Mouse (Mus musculus): ENCODE data around the gene Reg4. TPM values are rescaled to one million over a fixed set of nuclear protein-coding genes. Genes with fewer than 3 reads are reported as not detected.

Gene Reg4
- polyA plus RNA-seq, 1 experiment from 2014 or later = not detected

DNA sequence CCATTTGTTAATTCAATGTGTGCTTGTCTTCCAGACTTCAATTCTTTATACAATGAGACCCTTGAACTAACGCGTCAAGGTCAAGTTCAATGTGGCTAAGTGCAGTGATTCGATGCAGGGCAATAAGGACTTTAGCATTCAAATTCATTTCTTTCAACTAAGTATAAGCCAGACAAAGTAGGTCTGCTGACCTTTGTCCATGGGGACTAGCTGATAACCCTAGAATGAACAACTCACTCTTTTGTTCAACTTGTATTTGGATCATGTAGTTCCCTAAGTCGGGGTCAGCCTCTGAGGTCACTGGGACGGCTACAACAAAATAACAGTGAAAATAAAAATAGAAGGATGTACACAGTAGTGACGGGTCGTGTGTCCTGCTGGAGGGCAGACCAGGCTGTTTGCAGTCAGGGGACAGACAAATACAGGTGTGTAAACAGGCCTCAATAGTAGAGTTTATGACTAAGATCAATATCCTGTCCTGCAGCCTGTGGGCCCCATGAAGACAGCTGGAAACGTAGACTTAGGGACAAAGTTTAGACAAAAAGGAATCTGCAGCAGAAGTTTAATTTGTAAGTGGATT, 20.6 kb downstream of the Reg4 start:
- H3K27ac ChIP-seq = no peak overlapping the region
- no peak overlapping the region for H3K4me2 ChIP-seq (replicated peaks)
- no peaks in the 10 kb centered on the region for H3K4me1 ChIP-seq
- no peak overlapping the region for H3K4me3 ChIP-seq
- H3K27me3 ChIP-seq (replicated peaks) = no peaks in the 10 kb centered on the region
- no peaks in the 10 kb centered on the region for H3K36me3 ChIP-seq
- no peak overlapping the region for H3K9ac ChIP-seq
- 62% methylated on average over 8 of the region's 8 CpGs for WGBS
- no peak for ATAC-seq (ENCODE audit: low FRiP score, low read depth)
- no peaks in the 10 kb centered on the region for H3K9me3 ChIP-seq

- no peaks in the 10 kb centered on the region for H3K4me1 ChIP-seq
- H3K27ac ChIP-seq = no peak overlapping the region
- WGBS = 24% methylated on average over 8 of the region's 8 CpGs
- H3K9me3 ChIP-seq = no peaks in the 10 kb centered on the region
- no peaks in the 10 kb centered on the region for H3K36me3 ChIP-seq
- H3K4me2 ChIP-seq (replicated peaks) = no peak overlapping the region
- no peak overlapping the region for H3K9ac ChIP-seq
- no peak for ATAC-seq (ENCODE audit: low FRiP score, low read depth)
- no peak overlapping the region for H3K4me3 ChIP-seq
- H3K27me3 ChIP-seq (replicated peaks) = no peaks in the 10 kb centered on the region
These were observed 23.9 kb downstream of the Reg4 start for GRCm38 (mm10) chr3:98245892-98246291.

- WGBS = 47% methylated on average over 7 of the region's 7 CpGs
- H3K4me3 ChIP-seq = no peak overlapping the region
- H3K36me3 ChIP-seq = no peaks in the 10 kb centered on the region
- no peaks in the 10 kb centered on the region for H3K4me1 ChIP-seq
- ATAC-seq (ENCODE audit: low FRiP score, low read depth) = no peak
- H3K4me2 ChIP-seq (replicated peaks) = no peak overlapping the region
- no peak overlapping the region for H3K27ac ChIP-seq
- no peaks in the 10 kb centered on the region for H3K27me3 ChIP-seq (replicated peaks)
- H3K9ac ChIP-seq = no peak overlapping the region
- H3K9me3 ChIP-seq = no peaks in the 10 kb centered on the region
These were observed 25.2 kb downstream of the Reg4 start for GRCm38 (mm10) chr3:98246985-98247751.

- no peaks in the 10 kb centered on the region for H3K36me3 ChIP-seq
- H3K4me2 ChIP-seq (replicated peaks) = no peak overlapping the region
- H3K9ac ChIP-seq = no peak overlapping the region
- H3K4me1 ChIP-seq = no peaks in the 10 kb centered on the region
- no peak for ATAC-seq (ENCODE audit: low FRiP score, low read depth)
- no peaks in the 10 kb centered on the region for H3K27me3 ChIP-seq (replicated peaks)
- peaks cover 4% of the 10 kb centered on the region for H3K9me3 ChIP-seq
- no peak overlapping the region for H3K27ac ChIP-seq
- 87% methylated on average over 2 of the region's 2 CpGs for WGBS
- no peak overlapping the region for H3K4me3 ChIP-seq
These were observed 27.4 kb downstream of the Reg4 start for GRCm38 (mm10) chr3:98249378-98249777.

DNA sequence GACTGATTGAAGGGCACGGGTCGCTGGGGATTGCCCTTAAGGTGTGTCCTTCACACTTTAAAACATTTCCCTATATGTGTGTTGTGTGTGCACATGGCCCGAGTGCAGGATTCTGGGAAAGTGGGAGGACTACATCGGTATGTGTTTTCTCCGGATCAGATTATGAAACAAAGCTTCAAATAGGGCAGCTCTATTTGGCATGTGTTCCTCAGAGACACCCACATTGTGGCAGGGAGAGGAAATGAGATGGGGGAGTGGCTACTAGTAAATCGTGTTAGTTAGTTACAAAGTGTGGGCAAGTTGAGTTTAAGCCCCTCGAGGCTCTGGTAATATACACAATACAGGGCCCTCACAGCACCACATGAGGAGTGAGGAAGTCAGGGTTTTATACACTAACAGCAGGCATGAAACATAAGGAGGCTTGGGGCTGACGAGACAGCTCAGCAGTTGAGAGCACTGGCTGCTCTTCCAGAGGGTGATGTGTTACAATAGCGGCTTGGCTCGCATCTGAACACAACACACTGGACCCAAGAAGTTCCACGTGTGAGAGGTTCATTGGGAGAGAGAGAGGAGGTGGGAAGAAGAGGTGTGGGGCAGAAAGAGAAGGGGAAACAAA, 28.0 kb downstream of the Reg4 start:
- Histone ChIP-seq H3K9ac (no peak overlapping the region), H3K9me3 (peaks cover 4% of the 10 kb centered on the region), H3K36me3 (no peaks in the 10 kb centered on the region), H3K4me2 (replicated peaks) (no peak overlapping the region), H3K4me1 (no peaks in the 10 kb centered on the region), H3K27ac (no peak overlapping the region), H3K27me3 (replicated peaks) (no peaks in the 10 kb centered on the region), H3K4me3 (no peak overlapping the region)
- ATAC-seq (ENCODE audit: low FRiP score, low read depth) = no peak
- 85% methylated on average over 11 of the region's 11 CpGs for WGBS

DNA sequence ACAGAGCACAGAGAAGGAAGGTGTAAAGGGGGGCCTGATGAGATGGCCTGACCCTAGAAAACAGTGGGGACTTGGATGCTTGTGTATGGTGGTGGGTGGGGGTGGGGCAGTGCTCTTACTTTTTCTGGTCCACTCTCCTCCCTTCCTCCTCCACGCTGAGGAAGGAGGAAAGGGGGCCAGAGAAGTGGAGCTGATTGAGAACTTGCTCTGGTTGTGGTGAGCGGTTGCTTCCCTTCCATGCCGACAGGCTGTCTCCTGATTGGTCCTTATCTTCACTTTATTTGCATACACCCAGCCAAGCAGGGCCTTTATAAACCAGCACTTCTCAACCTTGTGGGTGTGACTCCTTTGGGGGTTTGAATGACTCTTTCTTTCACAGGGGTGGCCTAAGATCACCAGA, 32.1 kb downstream of the Reg4 start:
- Histone ChIP-seq H3K4me1 (no peaks in the 10 kb centered on the region), H3K9me3 (peaks cover 4% of the 10 kb centered on the region), H3K9ac (no peak overlapping the region), H3K36me3 (no peaks in the 10 kb centered on the region), H3K27me3 (replicated peaks) (no peaks in the 10 kb centered on the region), H3K27ac (no peak overlapping the region), H3K4me2 (replicated peaks) (no peak overlapping the region), H3K4me3 (no peak overlapping the region)
- no peak for ATAC-seq (ENCODE audit: low FRiP score, low read depth)
- WGBS = 92% methylated on average over 2 of the region's 3 CpGs

- no peak overlapping the region for H3K27ac ChIP-seq
- H3K9me3 ChIP-seq = peaks cover 4% of the 10 kb centered on the region
- no peak overlapping the region for H3K9ac ChIP-seq
- H3K4me1 ChIP-seq = no peaks in the 10 kb centered on the region
- WGBS = 90% methylated on average over 8 of the region's 8 CpGs
- no peaks in the 10 kb centered on the region for H3K27me3 ChIP-seq (replicated peaks)
- H3K4me3 ChIP-seq = no peak overlapping the region
- H3K36me3 ChIP-seq = no peaks in the 10 kb centered on the region
- H3K4me2 ChIP-seq (replicated peaks) = no peak overlapping the region
- no peak for ATAC-seq (ENCODE audit: low FRiP score, low read depth)
These were observed 33.0 kb downstream of the Reg4 start for GRCm38 (mm10) chr3:98254656-98255583.

- Histone ChIP-seq H3K4me2 (replicated peaks) (no peak overlapping the region), H3K27me3 (replicated peaks) (no peaks in the 10 kb centered on the region), H3K4me1 (no peaks in the 10 kb centered on the region), H3K36me3 (no peaks in the 10 kb centered on the region), H3K9me3 (no peaks in the 10 kb centered on the region), H3K27ac (no peak overlapping the region), H3K4me3 (no peak overlapping the region), H3K9ac (no peak overlapping the region)
- 89% methylated on average over 4 of the region's 4 CpGs for WGBS
- ATAC-seq (ENCODE audit: low FRiP score, low read depth) = no peak
These were observed 36.8 kb downstream of the Reg4 start for GRCm38 (mm10) chr3:98258723-98259122.

GRCm38 (mm10) chr3:98259271-98259751, 37.4 kb downstream of the Reg4 start:
- Histone ChIP-seq H3K27me3 (replicated peaks) (no peaks in the 10 kb centered on the region), H3K4me1 (no peaks in the 10 kb centered on the region), H3K36me3 (no peaks in the 10 kb centered on the region), H3K4me3 (no peak overlapping the region), H3K4me2 (replicated peaks) (no peak overlapping the region), H3K9me3 (no peaks in the 10 kb centered on the region), H3K27ac (no peak overlapping the region), H3K9ac (no peak overlapping the region)
- WGBS = 94% methylated on average over 5 of the region's 5 CpGs
- ATAC-seq (ENCODE audit: low FRiP score, low read depth) = no peak

GRCm38 (mm10) chr3:98260534-98260933, 38.6 kb downstream of the Reg4 start:
- WGBS = 87% methylated on average over 3 of the region's 3 CpGs
- H3K4me3 ChIP-seq = no peak overlapping the region
- H3K36me3 ChIP-seq = no peaks in the 10 kb centered on the region
- no peaks in the 10 kb centered on the region for H3K27me3 ChIP-seq (replicated peaks)
- no peak for ATAC-seq (ENCODE audit: low FRiP score, low read depth)
- H3K9me3 ChIP-seq = no peaks in the 10 kb centered on the region
- no peak overlapping the region for H3K27ac ChIP-seq
- H3K4me2 ChIP-seq (replicated peaks) = no peak overlapping the region
- H3K4me1 ChIP-seq = no peaks in the 10 kb centered on the region
- H3K9ac ChIP-seq = no peak overlapping the region

- WGBS = 94% methylated on average over 4 of the region's 4 CpGs
- Histone ChIP-seq H3K4me2 (replicated peaks) (no peak overlapping the region), H3K27me3 (replicated peaks) (no peaks in the 10 kb centered on the region), H3K36me3 (no peaks in the 10 kb centered on the region), H3K4me3 (no peak overlapping the region), H3K27ac (no peak overlapping the region), H3K9ac (no peak overlapping the region), H3K4me1 (no peaks in the 10 kb centered on the region), H3K9me3 (no peaks in the 10 kb centered on the region)
- no peak for ATAC-seq (ENCODE audit: low FRiP score, low read depth)
These were observed 39.5 kb downstream of the Reg4 start for GRCm38 (mm10) chr3:98261415-98261814.

GRCm38 (mm10) chr3:98262133-98262532, 40.2 kb downstream of the Reg4 start:
- Histone ChIP-seq H3K4me1 (no peaks in the 10 kb centered on the region), H3K4me2 (replicated peaks) (no peak overlapping the region), H3K9ac (no peak overlapping the region), H3K27ac (no peak overlapping the region), H3K27me3 (replicated peaks) (no peaks in the 10 kb centered on the region), H3K4me3 (no peak overlapping the region), H3K9me3 (no peaks in the 10 kb centered on the region), H3K36me3 (no peaks in the 10 kb centered on the region)
- ATAC-seq (ENCODE audit: low FRiP score, low read depth) = no peak
- 98% methylated on average over 2 of the region's 2 CpGs for WGBS

Data from neural tube, embryonic 12.5 days (tissue).